Mouse (Mus musculus) liver, postnatal 0 days (tissue): Measurements from ENCODE around the gene Prdm12.

ENCODE experiments used
- CTCF ChIP-seq: sonication (generic); IDR thresholded peaks from 2 replicates; pipeline ENCODE4 v1.5.1; 2016; ENCODE audit warnings: antibody characterized with exemption, low read depth
- EP300 ChIP-seq: IDR thresholded peaks from 2 replicates; pipeline ENCODE4 v1.6.1; 2016; ENCODE audit warnings: antibody characterized with exemption, low read depth, mild to moderate bottlenecking

- TF ChIP-seq CTCF (no peak), EP300 (no peak)
These were observed 3.1 kb upstream of the Prdm12 start for GRCm38 (mm10) chr2:31636742-31637141.
